Mouse (Mus musculus): Measurements from ENCODE around the gene Tssk1.

GRCm38 (mm10) chr16:17921325-17922162 lies 27.5 kb downstream of the Tssk1 start:
- TF ChIP-seq CTCF (IDR thresholded peaks at IDR 0.05; ENCODE audit: borderline replicate concordance, insufficient read depth, low read depth, low read length) (peak; percentile 62), POLR2A (IDR thresholded peaks at IDR 0.05; ENCODE audit: borderline replicate concordance, insufficient read depth, low read length) (peak; percentile 98)

All from cerebellum, adult 2 months (tissue).